Mouse (Mus musculus): ENCODE results near the gene Wnt8b. TPM values are rescaled to one million over a fixed set of nuclear protein-coding genes. Genes with fewer than 3 reads are reported as not detected.

Wnt8b gene
- total and polyA plus RNA-seq, 3 experiments: 0.05 TPM; not detected in 2

DNA sequence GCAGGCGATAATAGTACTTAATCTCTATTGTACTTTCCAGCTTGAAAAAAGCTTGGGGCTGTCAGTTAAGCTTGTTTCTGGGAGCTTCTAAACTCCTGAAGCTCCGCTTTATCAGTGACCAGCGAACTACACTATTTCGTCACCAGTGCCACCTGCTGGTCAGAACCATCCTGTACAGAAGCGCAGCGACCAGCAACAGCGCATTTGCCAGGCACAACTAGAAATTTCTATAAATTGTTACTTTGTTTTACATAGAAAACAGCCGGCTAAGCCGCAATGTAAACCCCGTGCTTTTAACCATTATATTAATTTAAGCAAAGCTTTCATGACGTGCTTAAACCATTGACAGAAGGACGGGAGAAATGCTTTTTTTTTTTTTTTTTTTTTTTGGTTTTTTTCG lies 51.5 kb downstream of the Wnt8b start:
- Histone ChIP-seq H3K9me3 (replicated peaks) (peaks cover 7% of the 10 kb centered on the region), H3K4me3 (ENCODE audit: low read depth, low read length) (no peak overlapping the region), H3K27me3 (ENCODE audit: insufficient read depth, low read length) (peaks cover 6% of the 10 kb centered on the region; the same call in 1 of the 2 replicates), H3K4me1 (ENCODE audit: insufficient read depth, low read depth, low read length) (0 out of 2 replicates have a peak, but pooled peaks cover 3% of the 10 kb centered on the region), H3K36me3 (replicated peaks) (peaks cover 38% of the 10 kb centered on the region)
- ATAC-seq (ENCODE audit: extremely low read depth, insufficient number of reproducible peaks, low FRiP score, poor library complexity, severe bottlenecking) (no peak), DNase-seq (ENCODE audit: low spot score) (peak; percentile 22)
- TF ChIP-seq TAL1 (conservative IDR thresholded peaks at IDR 0.05; ENCODE audit: low read depth, low read length) (no peak), POLR2AphosphoS5 (IDR thresholded peaks at IDR 0.05; ENCODE audit: insufficient replicate concordance, low read depth, low read length) (no peak), CTCF (IDR thresholded peaks at IDR 0.05; ENCODE audit: low read depth, low read length) (no peak), GATA2 (IDR thresholded peaks at IDR 0.05; ENCODE audit: borderline replicate concordance, low read depth, low read length) (no peak), GATA1 (IDR thresholded peaks at IDR 0.05; ENCODE audit: borderline replicate concordance, low read length) (no peak)

DNA sequence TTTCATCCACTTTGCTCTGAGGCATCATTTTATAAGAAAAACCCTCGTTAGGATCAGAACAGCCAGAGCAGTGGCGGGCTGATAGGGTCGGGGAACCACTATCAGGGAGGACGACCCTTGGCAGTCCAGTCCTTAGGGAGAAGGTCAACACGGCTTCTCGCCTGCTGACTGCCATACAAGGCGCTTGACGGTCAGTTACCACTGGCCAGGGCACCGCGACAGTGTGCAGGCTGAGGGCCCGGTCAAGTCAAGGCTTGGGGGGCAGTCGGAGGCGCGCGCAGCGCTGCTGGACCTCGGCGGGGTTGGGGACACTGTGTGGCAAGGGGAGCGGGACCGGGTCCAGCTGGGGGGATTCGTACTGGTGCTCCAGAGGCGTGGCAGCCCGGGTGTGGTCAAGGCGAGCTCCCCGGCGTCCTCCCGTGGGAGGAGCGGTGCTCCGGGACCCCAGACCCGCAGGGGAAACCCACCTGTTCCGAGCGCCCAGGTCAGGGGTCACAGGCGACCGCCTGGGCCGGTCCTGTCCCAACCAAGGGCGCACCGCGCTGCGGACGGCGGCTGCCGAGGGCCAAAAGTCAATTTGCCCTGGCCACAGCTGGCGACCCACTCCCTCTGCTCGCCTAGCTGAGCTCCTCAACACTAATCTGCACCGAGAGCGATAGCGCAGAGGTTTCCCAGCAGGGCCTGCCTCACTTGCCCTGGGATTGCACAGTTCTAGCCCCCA lies 52.2 kb downstream of the Wnt8b start, which contains the start of gene Sec31b:
TSS of gene Sec31b (minus strand) at position 544 of the 721 bp plus-strand sequence.
- TF ChIP-seq TAL1 (conservative IDR thresholded peaks at IDR 0.05; ENCODE audit: low read depth, low read length): no peak
- no peak for TF ChIP-seq POLR2AphosphoS5 (IDR thresholded peaks at IDR 0.05; ENCODE audit: insufficient replicate concordance, low read depth, low read length)
- no peak for TF ChIP-seq GATA2 (IDR thresholded peaks at IDR 0.05; ENCODE audit: borderline replicate concordance, low read depth, low read length)
- no peak for TF ChIP-seq CTCF (IDR thresholded peaks at IDR 0.05; ENCODE audit: low read depth, low read length)
- no peak for TF ChIP-seq GATA1 (IDR thresholded peaks at IDR 0.05; ENCODE audit: borderline replicate concordance, low read length)
- DNase-seq (ENCODE audit: low spot score) (no peak), ATAC-seq (ENCODE audit: extremely low read depth, insufficient number of reproducible peaks, low FRiP score, poor library complexity, severe bottlenecking) (no peak)
- Histone ChIP-seq H3K27me3 (ENCODE audit: insufficient read depth, low read length) (0 out of 2 replicates have a peak, but pooled peaks cover 3% of the 10 kb centered on the region), H3K4me1 (ENCODE audit: insufficient read depth, low read depth, low read length) (0 out of 2 replicates have a peak, but pooled peaks cover 3% of the 10 kb centered on the region), H3K9me3 (replicated peaks) (peaks cover 4% of the 10 kb centered on the region), H3K4me3 (ENCODE audit: low read depth, low read length) (no peak within 1 kb of the TSS), H3K36me3 (replicated peaks) (peaks cover 45% of the 10 kb centered on the region)

DNA sequence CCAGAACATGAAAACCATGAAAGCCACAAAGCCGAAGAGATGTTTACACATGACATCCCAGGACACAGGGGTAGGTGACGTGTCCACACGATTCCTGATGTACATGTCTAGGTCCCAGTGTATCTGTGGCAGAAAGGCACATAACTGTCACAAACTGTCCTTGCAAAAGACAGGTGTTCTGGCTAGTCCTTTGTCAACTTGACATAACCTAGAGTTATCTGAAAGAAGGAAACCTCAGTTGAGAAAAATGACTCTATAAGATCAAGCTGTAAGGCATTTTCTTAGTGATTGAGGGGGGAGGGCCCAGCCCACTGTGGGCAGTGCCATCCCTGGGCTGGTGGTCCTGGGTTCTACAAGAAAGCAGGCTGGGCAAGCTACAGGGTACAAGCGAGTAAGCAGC lies 59.5 kb downstream of the Wnt8b start, which contains the start of gene Gm20538:
TSS of gene Gm20538 (minus strand) at position 101 of the 400 bp plus-strand sequence.
- Histone ChIP-seq H3K36me3 (replicated peaks) (peaks cover 62% of the 10 kb centered on the region), H3K4me3 (ENCODE audit: low read depth, low read length) (peak within 1 kb of the TSS; percentile 30; the same call in 1 of the 2 replicates), H3K4me1 (ENCODE audit: insufficient read depth, low read depth, low read length) (peaks cover 20% of the 10 kb centered on the region), H3K27me3 (ENCODE audit: insufficient read depth, low read length) (no peaks in the 10 kb centered on the region), H3K9me3 (replicated peaks) (no peaks in the 10 kb centered on the region)
- ATAC-seq (ENCODE audit: extremely low read depth, insufficient number of reproducible peaks, low FRiP score, poor library complexity, severe bottlenecking) (no peak), DNase-seq (ENCODE audit: low spot score) (no peak)
- TF ChIP-seq CTCF (IDR thresholded peaks at IDR 0.05; ENCODE audit: low read depth, low read length) (no peak), TAL1 (conservative IDR thresholded peaks at IDR 0.05; ENCODE audit: low read depth, low read length) (no peak), GATA2 (IDR thresholded peaks at IDR 0.05; ENCODE audit: borderline replicate concordance, low read depth, low read length) (no peak), POLR2AphosphoS5 (IDR thresholded peaks at IDR 0.05; ENCODE audit: insufficient replicate concordance, low read depth, low read length) (no peak), GATA1 (IDR thresholded peaks at IDR 0.05; ENCODE audit: borderline replicate concordance, low read length) (no peak)

DNA sequence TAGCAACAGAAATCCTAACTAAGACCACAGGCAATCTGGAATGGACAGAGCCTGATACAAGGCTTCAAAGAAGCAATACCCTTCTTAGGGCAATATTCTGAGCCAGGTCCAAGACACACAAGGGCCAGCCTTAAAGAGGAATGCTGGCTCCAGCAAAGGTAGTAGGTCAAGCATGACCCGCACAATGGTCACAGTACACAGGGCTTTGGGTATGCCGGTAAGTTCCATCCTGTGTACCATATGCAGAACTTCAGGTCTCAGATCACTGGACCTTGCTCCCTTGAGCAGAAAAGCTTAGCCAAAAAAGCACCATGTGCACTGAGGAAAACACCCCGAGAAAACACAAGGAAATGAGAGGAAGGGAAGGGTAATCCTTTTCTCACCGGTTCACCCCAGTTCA lies 60.0 kb downstream of the Wnt8b start:
- DNase-seq (ENCODE audit: low spot score) (no peak), ATAC-seq (ENCODE audit: extremely low read depth, insufficient number of reproducible peaks, low FRiP score, poor library complexity, severe bottlenecking) (no peak)
- 0 out of 2 replicates have a peak, but pooled peaks cover under 1% of the 10 kb centered on the region for H3K27me3 ChIP-seq (ENCODE audit: insufficient read depth, low read length)
- H3K9me3 ChIP-seq (replicated peaks): no peaks in the 10 kb centered on the region
- peak overlapping the region; percentile 30; the same call in 1 of the 2 replicates for H3K4me3 ChIP-seq (ENCODE audit: low read depth, low read length)
- TF ChIP-seq CTCF (IDR thresholded peaks at IDR 0.05; ENCODE audit: low read depth, low read length): no peak
- no peak for TF ChIP-seq GATA2 (IDR thresholded peaks at IDR 0.05; ENCODE audit: borderline replicate concordance, low read depth, low read length)
- no peak for TF ChIP-seq POLR2AphosphoS5 (IDR thresholded peaks at IDR 0.05; ENCODE audit: insufficient replicate concordance, low read depth, low read length)
- TF ChIP-seq TAL1 (conservative IDR thresholded peaks at IDR 0.05; ENCODE audit: low read depth, low read length): no peak
- TF ChIP-seq GATA1 (IDR thresholded peaks at IDR 0.05; ENCODE audit: borderline replicate concordance, low read length): no peak
- H3K36me3 ChIP-seq (replicated peaks): peaks cover 56% of the 10 kb centered on the region
- H3K4me1 ChIP-seq (ENCODE audit: insufficient read depth, low read depth, low read length): peaks cover 20% of the 10 kb centered on the region

DNA sequence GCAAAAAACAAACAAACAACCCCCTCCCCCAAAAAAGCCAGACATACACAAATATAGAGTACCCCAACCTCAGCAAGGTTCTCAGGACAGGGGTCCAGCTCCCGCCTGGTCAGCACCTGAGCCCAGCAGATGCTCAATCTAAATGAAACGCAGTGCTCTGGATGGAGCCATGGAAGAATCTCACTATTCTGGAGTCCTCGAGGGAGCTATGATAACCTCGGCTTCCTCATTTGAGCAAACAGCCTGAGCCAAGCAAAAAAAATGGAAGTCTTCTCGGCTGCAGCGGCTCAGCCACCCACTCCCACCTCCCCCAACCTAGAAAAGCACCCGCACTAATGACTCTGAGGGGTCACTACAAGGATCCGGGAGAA lies 61.2 kb downstream of the Wnt8b start:
- Histone ChIP-seq H3K4me1 (ENCODE audit: insufficient read depth, low read depth, low read length) (peaks cover 20% of the 10 kb centered on the region), H3K27me3 (ENCODE audit: insufficient read depth, low read length) (0 out of 2 replicates have a peak, but pooled peaks cover 7% of the 10 kb centered on the region), H3K9me3 (replicated peaks) (no peaks in the 10 kb centered on the region), H3K36me3 (replicated peaks) (peaks cover 44% of the 10 kb centered on the region), H3K4me3 (ENCODE audit: low read depth, low read length) (peak overlapping the region; percentile 99)
- no peak for ATAC-seq (ENCODE audit: extremely low read depth, insufficient number of reproducible peaks, low FRiP score, poor library complexity, severe bottlenecking)
- TF ChIP-seq GATA1 (IDR thresholded peaks at IDR 0.05; ENCODE audit: borderline replicate concordance, low read length) (no peak), GATA2 (IDR thresholded peaks at IDR 0.05; ENCODE audit: borderline replicate concordance, low read depth, low read length) (no peak), POLR2AphosphoS5 (IDR thresholded peaks at IDR 0.05; ENCODE audit: insufficient replicate concordance, low read depth, low read length) (no peak), CTCF (IDR thresholded peaks at IDR 0.05; ENCODE audit: low read depth, low read length) (no peak)
- peak; percentile 57 for DNase-seq (ENCODE audit: low spot score)

DNA sequence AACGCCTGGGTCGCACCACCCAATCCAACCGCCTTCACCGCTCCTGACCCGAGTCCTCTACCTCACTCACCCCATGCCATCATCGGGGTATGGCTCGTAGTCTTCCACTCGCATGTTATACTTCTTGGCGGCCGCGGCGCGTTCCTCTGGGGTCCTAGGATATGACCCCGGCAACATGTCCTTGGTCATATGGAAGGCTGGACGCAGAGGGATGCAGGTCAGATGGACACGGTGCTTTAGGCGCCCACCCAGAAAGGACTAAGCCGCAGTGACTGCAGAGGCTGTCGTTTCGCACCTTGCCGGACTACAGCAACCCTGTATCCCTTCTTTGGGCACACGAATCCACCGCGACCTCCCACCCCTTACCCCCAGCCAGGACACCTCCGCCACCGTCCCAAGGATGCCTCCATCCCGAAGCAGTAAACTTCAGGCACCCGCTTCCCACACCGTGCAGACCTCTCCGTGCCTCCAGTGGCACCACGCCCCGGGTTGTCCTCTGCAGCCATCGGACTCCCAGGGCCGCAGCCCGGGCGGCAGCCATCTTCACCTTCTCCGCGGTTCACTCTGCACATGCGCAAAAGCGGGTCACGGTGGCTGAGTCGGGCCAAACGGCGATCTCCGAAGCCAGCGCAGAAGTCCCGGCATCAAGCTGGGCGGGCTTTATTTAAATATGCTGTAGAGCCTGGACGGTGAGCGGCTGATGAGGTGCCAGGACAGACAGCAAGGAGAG lies 61.8 kb downstream of the Wnt8b start, which contains the start of gene Ndufb8:
TSS of gene Ndufb8 (minus strand) at position 580 of the 730 bp plus-strand sequence.
- Histone ChIP-seq H3K4me3 (ENCODE audit: low read depth, low read length) (peak within 1 kb of the TSS; percentile 99), H3K27me3 (ENCODE audit: insufficient read depth, low read length) (0 out of 2 replicates have a peak, but pooled peaks cover 7% of the 10 kb centered on the region), H3K4me1 (ENCODE audit: insufficient read depth, low read depth, low read length) (peaks cover 20% of the 10 kb centered on the region), H3K36me3 (replicated peaks) (peaks cover 39% of the 10 kb centered on the region), H3K9me3 (replicated peaks) (no peaks in the 10 kb centered on the region)
- peak; percentile 63 for ATAC-seq (ENCODE audit: extremely low read depth, insufficient number of reproducible peaks, low FRiP score, poor library complexity, severe bottlenecking)
- TF ChIP-seq POLR2AphosphoS5 (IDR thresholded peaks at IDR 0.05; ENCODE audit: insufficient replicate concordance, low read depth, low read length): no peak
- TF ChIP-seq CTCF (IDR thresholded peaks at IDR 0.05; ENCODE audit: low read depth, low read length): no peak
- TF ChIP-seq GATA1 (IDR thresholded peaks at IDR 0.05; ENCODE audit: borderline replicate concordance, low read length): no peak
- no peak for TF ChIP-seq GATA2 (IDR thresholded peaks at IDR 0.05; ENCODE audit: borderline replicate concordance, low read depth, low read length)
- TF ChIP-seq TAL1 (conservative IDR thresholded peaks at IDR 0.05; ENCODE audit: low read depth, low read length): no peak
- DNase-seq (ENCODE audit: low spot score): peak; percentile 84

All from G1E (cell line).